Mouse (Mus musculus): Measurements from ENCODE around the gene Tpk1. TPM values are rescaled to one million over a fixed set of nuclear protein-coding genes. Genes with fewer than 3 reads are reported as not detected.

Tpk1 gene
- 1 to 10 TPM; 4.6 to 4.7 TPM for total RNA-seq (2021)
- long read RNA-seq, experiment 1, transcript Tpk1-201 (9 exons, 2,671 nt): major isoform, 7 of 10 reads
- long read RNA-seq, experiment 1, partial matches to known transcripts: 0 of 10 reads
- long read RNA-seq, experiment 1, other reads (novel, unspliced or antisense): 3 of 10 reads
- long read RNA-seq, experiment 2, partial matches to known transcripts: 2 of 6 reads
- long read RNA-seq, experiment 2, other reads (novel, unspliced or antisense): 3 of 6 reads

DNA sequence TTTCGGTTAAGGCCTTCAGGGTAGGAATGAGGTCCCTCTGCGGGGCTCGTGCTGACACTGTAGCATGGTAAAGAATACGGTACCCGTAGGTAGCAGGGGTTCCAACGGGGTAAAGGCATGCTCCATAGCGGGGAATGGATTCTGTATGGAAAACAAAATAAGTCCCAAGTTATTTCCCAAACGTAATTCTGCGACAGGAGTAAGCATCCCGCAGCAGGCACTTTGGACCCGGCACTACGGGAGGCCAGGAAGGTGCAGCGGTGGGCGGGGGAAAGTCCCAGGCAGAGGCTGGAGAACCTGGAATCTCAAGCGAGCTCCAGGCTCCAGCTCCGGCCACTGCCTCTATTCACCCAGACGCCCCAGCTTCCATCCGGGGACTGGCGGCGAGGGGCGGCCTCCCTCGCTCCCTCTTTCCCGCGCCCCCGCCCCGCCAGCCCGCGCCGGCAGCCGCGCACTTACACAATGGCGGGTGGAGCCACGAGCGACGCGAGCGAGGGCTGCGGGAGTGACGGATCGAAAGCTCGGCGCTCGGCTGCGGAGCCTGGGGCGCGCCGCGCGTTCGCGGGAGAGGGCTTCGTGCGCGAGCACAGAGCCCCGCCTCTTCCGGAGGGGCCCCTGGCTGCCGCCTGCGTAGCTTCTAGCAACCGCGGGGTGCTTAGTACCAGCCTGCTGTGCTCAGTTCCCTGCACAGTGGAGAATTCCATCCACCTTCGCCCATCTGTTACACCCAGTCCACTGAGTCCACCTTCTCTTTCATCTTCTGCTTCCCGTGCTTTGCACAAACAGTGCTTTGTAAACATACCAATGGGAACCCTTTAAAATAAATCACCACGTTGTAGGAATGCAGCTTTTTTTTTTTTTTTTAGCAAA lies at the start of gene Tpk1:
TSS of gene Tpk1 (minus strand) at position 602 of the 870 bp plus-strand sequence.
- intact Hi-C loops (cut with DNase I): loop anchor here (5.0 to 10.0 kb wide), 4 partner anchors 121 to 391 kb away; no protein-coding TSS in a partner anchor
- DNase-seq: peak; percentile 95 to 96

DNA sequence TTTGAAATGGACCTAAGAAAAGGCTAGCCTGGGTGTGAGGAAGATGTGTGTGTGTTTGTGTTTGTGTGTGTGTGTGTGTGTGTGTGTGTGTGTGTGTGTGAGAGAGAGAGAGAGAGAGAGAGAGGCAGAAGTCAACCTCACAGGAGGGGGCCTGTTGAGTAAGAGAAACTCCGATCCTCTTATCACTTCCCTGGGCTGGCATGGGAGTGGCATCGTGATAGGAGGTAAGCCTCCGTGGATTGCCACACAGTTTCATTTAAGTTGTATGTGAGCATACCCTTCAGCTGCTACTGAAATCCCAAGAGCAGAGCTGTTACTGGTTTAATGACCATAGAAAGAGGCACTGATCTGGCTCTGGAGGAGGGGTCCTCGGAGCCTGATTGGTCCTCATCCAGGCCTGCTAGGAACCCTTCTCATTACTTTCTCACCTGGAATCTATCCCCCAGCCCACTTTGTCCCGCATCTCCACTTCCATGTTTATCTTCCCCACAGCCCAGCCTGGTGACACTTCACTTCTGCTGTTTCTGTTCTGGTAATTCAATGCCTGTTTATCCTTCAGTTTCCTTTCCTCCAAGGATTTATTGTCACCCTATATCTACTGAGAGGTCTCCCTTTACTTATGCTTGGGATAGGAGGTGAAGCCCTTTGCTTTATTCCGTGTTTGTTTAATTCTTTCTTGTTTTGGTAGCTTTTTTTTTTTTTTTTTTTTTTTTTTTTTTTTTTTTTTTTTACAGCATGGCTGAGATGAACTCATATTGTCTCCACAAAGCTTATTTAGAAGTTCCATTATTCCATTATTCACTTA lies 36.9 kb upstream of the Tpk1 start:
- DNase-seq: no peak
- intact Hi-C loops (cut with DNase I): no loop called here

DNA sequence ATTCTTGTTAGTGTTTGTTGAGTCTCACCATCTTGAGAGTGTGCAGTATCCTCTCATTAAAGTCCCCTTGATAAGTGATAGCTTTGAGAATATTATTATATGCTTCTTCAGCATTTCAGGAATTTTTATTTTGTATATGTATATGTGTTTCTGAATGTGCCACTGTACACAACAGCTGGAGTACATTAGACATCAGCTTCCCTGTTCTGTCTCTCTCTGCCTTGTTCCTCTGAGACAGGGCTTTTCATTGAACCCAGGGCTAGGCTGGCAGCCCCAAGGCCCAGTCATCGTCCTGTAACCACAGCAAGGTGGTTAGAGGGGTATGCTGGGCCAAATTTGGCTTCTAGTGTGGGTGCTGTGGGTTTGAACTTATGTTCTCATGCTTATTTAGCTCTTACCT lies 25.8 kb upstream of the Tpk1 start:
- no peak for DNase-seq
- intact Hi-C loops (cut with DNase I): no loop called here

DNA sequence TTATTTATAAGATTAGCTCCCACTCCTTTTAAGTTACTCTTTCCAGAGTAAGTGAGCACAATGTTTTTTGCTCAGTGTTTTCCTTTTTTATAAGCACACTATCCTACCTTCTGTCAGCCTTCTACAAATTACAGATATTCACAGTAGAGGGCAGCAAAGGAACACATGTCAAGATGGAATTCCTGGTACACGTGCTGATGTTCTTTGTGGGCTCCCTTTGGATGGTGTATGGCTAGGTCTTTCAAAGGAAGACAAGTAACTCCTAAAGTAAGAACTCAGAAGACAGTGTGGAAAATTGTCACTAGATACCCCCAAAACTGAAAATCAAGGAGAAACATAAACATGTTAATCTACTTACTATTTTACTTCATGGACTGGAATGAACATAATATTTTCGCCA lies 19.9 kb upstream of the Tpk1 start:
- intact Hi-C loops (cut with DNase I): loop anchor here (2.0 kb wide), 1 partner anchor 1341 kb away; no protein-coding TSS in a partner anchor
- DNase-seq: peak in 1 of 2 experiments; percentile 4

DNA sequence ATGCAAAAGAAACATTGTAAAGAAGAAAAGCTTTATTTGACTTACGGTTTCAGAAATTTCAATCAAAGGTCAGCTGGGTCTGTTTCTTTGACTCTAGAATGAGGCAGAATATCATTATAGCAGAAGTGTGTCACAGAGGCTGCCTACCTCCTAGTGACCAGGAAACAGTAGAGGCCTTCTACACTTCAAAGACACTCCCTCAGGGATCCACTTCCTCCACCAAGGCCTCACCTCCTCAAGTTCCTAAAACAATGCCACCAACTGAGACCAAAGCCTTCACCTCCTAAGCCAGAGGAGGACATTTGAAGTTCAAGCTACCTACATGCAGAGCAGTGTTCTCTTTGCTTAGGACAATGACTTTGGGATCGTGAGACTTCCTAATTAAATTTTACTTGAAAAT lies 16.5 kb upstream of the Tpk1 start:
- intact Hi-C loops (cut with DNase I): no loop called here
- DNase-seq: no peak

DNA sequence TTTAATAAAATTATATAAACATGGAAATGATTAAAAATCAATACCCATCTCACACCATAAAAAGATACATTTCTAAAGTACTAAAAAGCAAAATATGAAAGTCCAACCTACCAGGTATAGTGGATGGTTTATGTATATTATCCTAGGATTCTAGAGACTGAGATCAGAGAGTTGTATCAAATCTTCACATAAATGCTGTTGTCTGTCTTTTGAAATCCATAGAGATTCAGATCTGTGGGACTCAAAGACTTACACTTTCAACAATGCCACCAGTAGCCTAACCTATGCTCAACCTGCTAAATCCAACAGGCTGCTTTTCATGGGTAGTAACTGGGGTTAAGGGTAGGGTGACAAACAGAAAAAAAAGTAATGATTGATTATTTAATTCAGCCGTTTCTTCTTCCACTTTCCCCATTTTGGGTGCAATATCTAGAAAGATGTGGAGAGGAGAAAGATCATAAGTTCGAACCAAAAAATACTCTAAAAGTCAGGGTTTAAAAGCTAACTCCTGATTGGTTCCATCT lies 12.7 kb upstream of the Tpk1 start:
- no peak for DNase-seq
- intact Hi-C loops (cut with DNase I): no loop called here

DNA sequence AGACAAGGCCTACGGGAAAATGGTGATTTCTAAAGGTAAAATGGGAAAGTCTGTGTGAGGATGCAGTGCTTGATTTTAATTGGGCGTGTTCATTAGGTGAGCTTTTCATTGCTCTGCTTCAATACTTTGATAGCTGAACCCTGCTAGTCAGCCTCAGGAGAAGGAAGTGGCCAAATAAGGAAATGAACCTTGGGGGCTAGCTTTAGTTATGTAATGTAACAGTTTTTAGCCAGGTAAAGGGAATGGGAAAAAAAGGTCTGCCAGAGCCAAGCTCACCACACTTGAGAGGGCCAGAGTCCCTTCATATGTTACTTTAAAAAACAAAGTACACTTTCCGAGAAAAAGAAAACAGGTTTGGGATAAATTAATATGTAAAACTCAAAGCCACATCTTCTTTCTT lies 11.5 kb upstream of the Tpk1 start:
- no peak for DNase-seq
- intact Hi-C loops (cut with DNase I): no loop called here

DNA sequence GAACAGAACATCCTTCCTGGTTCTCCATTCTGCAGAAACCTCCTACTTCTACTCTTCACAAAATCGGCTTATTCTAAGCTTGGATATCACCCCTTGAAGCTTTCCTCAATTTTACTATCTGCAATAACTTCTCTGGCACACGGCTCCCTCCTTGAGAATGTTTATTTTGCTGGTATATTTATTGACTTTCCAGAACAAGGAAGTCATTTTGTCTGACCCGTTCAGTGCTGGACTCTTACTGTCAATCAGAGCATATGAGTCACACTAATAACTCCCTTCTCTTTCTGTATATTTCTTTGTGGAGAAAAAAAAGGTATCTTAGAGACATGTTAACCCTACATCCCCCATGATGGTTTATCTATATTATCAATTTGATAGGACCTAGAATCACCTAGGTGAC lies 10.1 kb upstream of the Tpk1 start:
- DNase-seq: no peak
- intact Hi-C loops (cut with DNase I): no loop called here

DNA sequence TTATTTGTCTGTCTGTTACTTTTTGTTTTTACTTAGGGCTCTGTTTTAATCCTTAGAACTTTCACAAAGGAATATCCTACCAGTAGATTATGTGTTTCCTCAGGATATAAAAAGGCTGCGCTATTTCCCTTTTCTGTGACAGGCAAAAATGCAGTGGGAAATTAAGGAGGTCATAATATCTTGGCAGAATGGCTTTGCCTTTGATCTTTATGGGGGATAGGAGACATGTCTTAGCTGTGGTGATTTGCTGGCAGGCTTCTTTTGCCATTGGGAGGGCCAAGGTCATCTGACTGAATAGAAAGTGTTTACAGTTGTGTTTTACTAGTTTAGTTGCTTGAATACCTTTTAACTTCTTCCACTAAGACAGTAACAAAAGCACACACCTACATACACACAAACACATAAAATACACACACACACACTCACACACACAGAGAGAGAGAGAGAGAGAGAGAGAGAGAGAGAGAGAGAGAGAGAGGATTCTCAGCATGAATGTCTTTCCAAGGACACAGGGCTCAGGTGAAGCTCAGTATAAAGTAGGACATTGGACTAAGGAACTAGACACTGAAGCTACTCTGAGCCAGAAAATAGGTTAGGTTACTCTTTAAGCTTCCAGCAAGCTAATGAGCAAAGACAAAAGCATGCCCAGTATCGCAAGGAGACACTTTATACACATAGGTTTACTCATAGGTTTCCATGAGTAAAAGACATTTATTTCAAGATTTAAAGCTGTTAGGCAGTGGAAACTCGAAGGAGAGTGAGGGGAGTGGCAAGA lies 9.1 kb upstream of the Tpk1 start:
- intact Hi-C loops (cut with DNase I): no loop called here
- no peak for DNase-seq

DNA sequence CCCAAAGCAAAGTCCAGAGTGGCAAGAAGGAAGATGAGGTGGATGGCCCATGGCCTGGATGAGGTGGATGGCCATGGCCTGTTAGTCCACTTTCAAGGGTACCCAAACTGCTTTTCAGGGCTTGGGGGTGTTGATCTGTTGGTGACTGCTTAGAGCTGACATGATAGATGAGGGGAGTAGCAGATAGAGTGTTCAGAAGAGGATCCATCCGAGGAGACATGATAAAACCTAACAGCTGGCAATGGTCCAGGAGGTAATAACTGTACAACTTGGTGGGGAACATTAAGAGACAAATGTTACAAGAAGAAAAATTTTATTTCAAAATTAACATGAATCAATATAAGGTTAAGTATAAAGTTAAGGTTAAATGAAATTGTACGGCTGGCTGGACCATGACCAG lies 4.9 kb upstream of the Tpk1 start:
- intact Hi-C loops (cut with DNase I): no loop called here
- no peak for DNase-seq

DNA sequence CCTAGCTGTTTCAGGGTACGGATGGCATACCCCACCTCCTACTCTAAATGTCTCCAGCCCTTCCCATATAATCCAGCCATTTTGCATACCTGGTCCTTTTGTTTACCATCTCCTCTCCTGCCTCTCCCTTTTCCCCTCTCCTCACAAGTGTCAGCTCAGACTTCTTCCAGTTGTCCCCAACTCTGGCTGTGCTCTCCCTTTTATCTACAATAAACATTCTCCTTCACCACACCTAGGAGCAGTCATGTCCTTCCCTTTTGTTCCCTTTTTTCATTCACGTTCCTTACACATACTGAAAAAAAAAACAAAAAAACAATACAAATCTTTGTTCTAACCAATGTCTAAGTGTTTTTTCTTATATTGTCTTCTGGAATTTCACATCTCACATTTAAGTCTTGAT lies 1.6 kb upstream of the Tpk1 start:
- intact Hi-C loops (cut with DNase I): loop anchor here (5.0 to 10.0 kb wide), 4 partner anchors 123 to 393 kb away; no protein-coding TSS in a partner anchor
- no peak for DNase-seq

DNA sequence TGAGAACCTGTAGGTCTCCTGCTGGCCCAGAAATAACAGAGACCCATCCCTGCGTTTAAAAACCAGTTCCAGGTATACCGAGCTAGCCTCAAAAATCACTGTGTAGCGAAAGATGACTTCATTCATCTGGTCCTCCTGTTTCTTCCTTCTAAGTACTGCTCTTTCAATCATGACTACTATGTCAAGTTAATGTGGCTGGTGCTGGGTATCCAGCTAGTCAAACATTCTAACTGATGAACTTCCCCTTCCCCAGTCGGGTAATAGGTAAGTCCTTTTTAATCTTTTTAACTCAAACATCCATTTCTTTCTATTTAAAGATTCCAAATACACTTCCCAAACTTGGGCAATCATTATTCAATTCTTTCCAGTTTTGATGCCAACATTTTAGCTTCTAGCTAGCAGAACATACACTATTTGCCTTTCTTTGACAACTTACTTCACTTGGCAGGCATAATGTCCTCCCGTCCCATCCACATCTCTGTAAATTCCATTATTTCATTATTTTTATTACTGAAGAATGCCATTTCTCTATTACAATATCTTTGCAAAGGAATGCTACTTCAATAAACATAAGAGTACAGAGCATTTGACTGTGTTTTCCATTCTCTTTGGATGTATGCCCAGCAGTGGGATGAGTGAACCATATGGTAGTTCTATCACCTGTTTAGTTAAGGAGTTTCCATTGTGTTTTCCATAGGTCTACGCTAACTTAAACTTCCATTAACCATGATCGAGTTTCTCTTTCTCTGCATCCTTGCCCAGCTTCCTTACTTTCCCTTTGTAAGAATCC lies 728 bp upstream of the Tpk1 start:
- no peak for DNase-seq
- intact Hi-C loops (cut with DNase I): loop anchor here (5.0 to 10.0 kb wide), 4 partner anchors 122 to 392 kb away; no protein-coding TSS in a partner anchor

DNA sequence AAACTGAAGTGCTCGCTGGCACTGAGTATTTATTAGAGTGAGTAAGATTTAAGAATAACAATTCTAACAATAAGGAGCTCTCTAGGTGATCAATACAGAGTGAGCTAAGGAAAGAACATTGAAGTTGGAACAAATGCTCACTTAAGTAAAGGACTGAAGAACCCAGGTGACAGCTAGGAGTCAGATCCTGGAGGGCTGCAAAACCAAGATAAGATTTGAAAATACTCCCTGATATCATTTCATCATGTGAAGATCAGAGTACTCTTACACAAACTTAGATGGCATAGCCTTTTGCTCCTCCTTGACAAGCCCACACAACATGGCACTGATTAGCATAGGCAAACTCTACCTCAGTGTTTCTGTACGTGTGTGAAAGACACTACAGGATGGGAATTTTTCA lies 4.3 kb downstream of the Tpk1 start:
- intact Hi-C loops (cut with DNase I): loop anchor here (10.0 kb wide), 3 partner anchors 117 to 387 kb away; no protein-coding TSS in a partner anchor
- no peak for DNase-seq

DNA sequence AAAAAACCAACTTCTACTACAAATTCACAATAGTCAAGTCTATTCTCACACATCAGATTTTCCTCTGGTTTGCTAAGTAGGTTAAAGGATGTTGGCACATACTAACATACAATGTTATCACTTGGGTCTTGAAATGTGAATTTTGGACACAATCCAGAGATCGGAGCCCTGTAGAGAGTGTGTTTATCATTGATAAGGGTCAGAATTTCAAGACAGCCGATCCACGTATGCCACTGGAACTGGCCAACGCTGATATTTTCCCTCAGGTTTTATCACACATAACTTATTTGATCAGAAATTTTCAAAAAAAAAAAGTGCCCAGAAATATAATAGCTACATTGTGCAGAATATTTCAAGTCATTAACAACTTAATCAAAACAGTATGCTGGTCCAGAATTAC lies 7.8 kb downstream of the Tpk1 start:
- intact Hi-C loops (cut with DNase I): no loop called here
- DNase-seq: no peak

DNA sequence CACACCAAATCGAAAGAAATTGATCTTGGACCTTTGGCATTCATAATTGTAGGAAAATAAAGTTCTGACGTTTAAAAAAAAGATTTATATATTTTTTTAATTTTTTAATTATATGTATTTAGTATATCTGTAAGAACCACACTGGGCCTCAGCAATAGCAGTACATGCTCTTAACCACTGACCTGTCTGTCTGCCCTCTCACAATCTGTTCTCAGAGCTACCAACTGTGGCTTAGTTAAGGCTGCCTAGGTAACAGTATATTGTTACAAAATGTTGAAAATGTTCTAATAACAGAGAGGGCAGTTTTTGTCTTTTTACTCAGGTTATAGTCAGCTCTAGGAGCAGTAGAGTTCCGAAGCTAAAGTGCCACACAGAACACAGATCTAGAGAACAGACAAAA lies 8.2 kb downstream of the Tpk1 start:
- intact Hi-C loops (cut with DNase I): no loop called here
- DNase-seq: no peak

DNA sequence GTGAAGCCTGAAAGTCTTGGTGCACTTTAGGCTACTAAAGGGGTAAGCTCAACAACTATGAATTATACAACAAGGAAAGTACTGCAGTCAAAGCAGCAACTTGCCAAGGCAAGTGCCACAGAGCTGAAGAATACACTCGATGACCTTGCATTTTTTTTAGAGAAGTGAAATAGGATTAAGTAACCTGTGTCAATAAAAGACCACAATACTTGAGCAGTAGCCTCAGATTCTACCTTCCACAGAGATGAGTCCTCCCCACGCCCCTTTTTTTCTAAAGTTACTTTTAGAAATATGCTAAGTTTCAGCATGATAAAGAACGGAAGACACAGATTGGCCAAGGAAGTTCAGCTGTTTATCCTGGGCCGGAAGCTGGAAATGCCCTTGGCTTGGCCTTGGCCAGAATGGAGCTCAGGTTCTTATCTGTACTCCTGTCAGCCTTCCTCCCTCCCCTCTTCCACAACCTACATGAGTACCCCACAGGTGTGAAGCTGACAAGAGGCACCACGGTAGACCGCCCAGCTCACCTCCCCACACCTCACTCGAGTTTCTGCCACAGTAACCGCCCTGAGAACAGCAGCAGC lies 11.1 kb downstream of the Tpk1 start:
- no peak for DNase-seq
- intact Hi-C loops (cut with DNase I): no loop called here

DNA sequence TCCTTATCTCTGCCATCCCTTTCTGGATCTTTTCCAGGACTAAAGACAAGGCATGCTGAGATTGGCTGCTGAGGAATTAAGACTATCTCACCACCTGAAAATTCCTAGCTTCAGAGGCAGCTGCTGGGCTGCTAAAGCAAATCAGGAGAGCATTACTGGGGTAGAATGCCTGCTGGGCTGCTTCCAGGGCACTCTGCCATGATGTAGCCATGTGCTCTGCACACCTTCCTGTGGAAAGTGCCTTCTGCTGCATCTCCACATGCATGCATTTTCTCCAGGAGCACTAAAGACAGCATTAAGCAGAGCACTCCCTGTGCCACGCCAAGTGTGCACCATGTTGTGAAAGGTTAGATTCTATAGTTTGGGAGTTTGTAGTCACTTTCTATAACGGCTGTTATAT lies 16.6 kb downstream of the Tpk1 start:
- DNase-seq: peak; percentile 7 to 40
- intact Hi-C loops (cut with DNase I): no loop called here

DNA sequence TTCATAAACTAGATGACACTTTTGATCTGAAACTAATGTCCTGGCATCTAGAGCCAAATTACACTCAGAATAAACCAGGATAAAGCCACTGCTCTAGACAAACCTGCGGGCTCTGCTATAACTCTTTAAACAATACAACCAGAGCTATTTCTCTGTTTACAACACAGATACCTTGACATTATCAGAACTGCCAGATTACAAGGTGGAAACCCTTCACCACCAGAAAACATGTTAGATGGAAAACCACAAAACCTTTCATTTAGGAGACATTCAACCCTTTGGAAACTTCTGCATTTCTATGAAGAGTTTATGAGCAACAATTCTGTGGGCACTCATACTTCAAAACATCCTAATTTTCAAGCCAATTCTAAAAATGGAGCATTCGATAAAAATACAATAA lies 20.4 kb downstream of the Tpk1 start:
- no peak for DNase-seq
- intact Hi-C loops (cut with DNase I): no loop called here

DNA sequence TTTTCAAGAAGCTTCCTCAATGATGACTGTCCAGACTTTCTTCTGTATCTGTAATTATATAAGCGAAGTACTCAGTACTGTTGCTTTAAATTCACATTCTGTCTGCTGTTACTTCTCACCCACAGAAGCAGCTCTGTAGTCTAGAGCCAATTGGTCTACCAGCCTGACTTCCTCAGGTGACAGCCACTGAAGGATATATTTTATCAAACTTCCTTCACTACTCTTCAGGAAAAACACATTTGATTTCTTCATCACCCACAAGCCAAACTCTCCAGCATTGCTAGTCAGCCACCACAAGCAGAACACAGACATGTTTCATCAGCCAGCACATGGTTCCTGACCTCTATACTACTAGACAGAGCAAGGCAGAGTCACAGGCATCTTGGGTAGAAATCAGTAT lies 21.0 kb downstream of the Tpk1 start:
- intact Hi-C loops (cut with DNase I): no loop called here
- no peak for DNase-seq
